Mouse (Mus musculus): ENCODE measurements around the gene Tjp2. TPM values are rescaled to one million over a fixed set of nuclear protein-coding genes. Genes with fewer than 3 reads are reported as not detected.

The Tjp2 gene
- total and polyA plus RNA-seq, 3 experiments: 0.03 to 0.11 TPM; not detected in 1

DNA sequence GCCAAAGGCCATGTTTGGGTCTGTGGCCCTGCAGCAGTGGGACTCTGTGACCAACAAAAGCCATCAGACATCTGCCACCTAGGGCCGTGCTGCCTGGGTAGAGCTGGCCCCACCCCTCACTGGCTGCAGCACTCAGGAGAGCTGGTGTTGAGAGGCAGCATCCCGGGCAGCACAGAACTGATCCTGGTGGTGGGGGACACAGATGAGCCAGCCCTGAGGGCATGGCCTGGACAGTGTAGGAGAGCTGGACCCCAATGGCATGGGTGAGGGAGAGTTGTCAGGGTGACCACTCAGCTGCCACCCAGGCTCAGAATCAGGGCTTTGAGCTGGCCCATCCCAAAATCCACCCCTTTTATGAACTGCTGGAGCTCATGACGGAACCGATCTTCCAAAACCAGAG, 87.4 kb downstream of the Tjp2 start:
- no peaks in the 10 kb centered on the region for H3K36me3 ChIP-seq (replicated peaks)
- TF ChIP-seq GATA1 (IDR thresholded peaks at IDR 0.05; ENCODE audit: borderline replicate concordance, low read length): no peak
- no peak for TF ChIP-seq GATA2 (IDR thresholded peaks at IDR 0.05; ENCODE audit: borderline replicate concordance, low read depth, low read length)
- TF ChIP-seq CTCF (IDR thresholded peaks at IDR 0.05; ENCODE audit: low read depth, low read length): no peak
- no peak for TF ChIP-seq TAL1 (conservative IDR thresholded peaks at IDR 0.05; ENCODE audit: low read depth, low read length)
- TF ChIP-seq POLR2AphosphoS5 (IDR thresholded peaks at IDR 0.05; ENCODE audit: insufficient replicate concordance, low read depth, low read length): no peak
- no peaks in the 10 kb centered on the region for H3K4me1 ChIP-seq (ENCODE audit: insufficient read depth, low read depth, low read length)
- ATAC-seq (ENCODE audit: extremely low read depth, insufficient number of reproducible peaks, low FRiP score, poor library complexity, severe bottlenecking) (no peak), DNase-seq (ENCODE audit: low spot score) (no peak)
- no peaks in the 10 kb centered on the region for H3K9me3 ChIP-seq (replicated peaks)
- peaks cover 7% of the 10 kb centered on the region for H3K27me3 ChIP-seq (ENCODE audit: insufficient read depth, low read length)
- peak overlapping the region; percentile 1; the same call in 1 of the 2 replicates for H3K4me3 ChIP-seq (ENCODE audit: low read depth, low read length)

GRCm38 (mm10) chr19:24134991-24135390, 89.8 kb downstream of the Tjp2 start:
- H3K9me3 ChIP-seq (replicated peaks): no peaks in the 10 kb centered on the region
- TF ChIP-seq GATA1 (IDR thresholded peaks at IDR 0.05; ENCODE audit: borderline replicate concordance, low read length) (no peak), TAL1 (conservative IDR thresholded peaks at IDR 0.05; ENCODE audit: low read depth, low read length) (no peak), GATA2 (IDR thresholded peaks at IDR 0.05; ENCODE audit: borderline replicate concordance, low read depth, low read length) (no peak), POLR2AphosphoS5 (IDR thresholded peaks at IDR 0.05; ENCODE audit: insufficient replicate concordance, low read depth, low read length) (no peak), CTCF (IDR thresholded peaks at IDR 0.05; ENCODE audit: low read depth, low read length) (no peak)
- no peak for DNase-seq (ENCODE audit: low spot score)
- H3K27me3 ChIP-seq (ENCODE audit: insufficient read depth, low read length): peaks cover 4% of the 10 kb centered on the region
- no peaks in the 10 kb centered on the region for H3K4me1 ChIP-seq (ENCODE audit: insufficient read depth, low read depth, low read length)
- no peaks in the 10 kb centered on the region for H3K36me3 ChIP-seq (replicated peaks)
- no peak for ATAC-seq (ENCODE audit: extremely low read depth, insufficient number of reproducible peaks, low FRiP score, poor library complexity, severe bottlenecking)
- H3K4me3 ChIP-seq (ENCODE audit: low read depth, low read length): no peak overlapping the region

- H3K9me3 ChIP-seq (replicated peaks): no peaks in the 10 kb centered on the region
- DNase-seq (ENCODE audit: low spot score): no peak
- TF ChIP-seq GATA2 (IDR thresholded peaks at IDR 0.05; ENCODE audit: borderline replicate concordance, low read depth, low read length) (no peak), GATA1 (IDR thresholded peaks at IDR 0.05; ENCODE audit: borderline replicate concordance, low read length) (no peak), TAL1 (conservative IDR thresholded peaks at IDR 0.05; ENCODE audit: low read depth, low read length) (no peak), CTCF (IDR thresholded peaks at IDR 0.05; ENCODE audit: low read depth, low read length) (no peak), POLR2AphosphoS5 (IDR thresholded peaks at IDR 0.05; ENCODE audit: insufficient replicate concordance, low read depth, low read length) (no peak)
- ATAC-seq (ENCODE audit: extremely low read depth, insufficient number of reproducible peaks, low FRiP score, poor library complexity, severe bottlenecking): no peak
- peaks cover 4% of the 10 kb centered on the region for H3K27me3 ChIP-seq (ENCODE audit: insufficient read depth, low read length)
- H3K36me3 ChIP-seq (replicated peaks): no peaks in the 10 kb centered on the region
- no peak overlapping the region for H3K4me3 ChIP-seq (ENCODE audit: low read depth, low read length)
- no peaks in the 10 kb centered on the region for H3K4me1 ChIP-seq (ENCODE audit: insufficient read depth, low read depth, low read length)
Measured at GRCm38 (mm10) chr19:24134144-24134911, 90.5 kb downstream of the Tjp2 start.

DNA sequence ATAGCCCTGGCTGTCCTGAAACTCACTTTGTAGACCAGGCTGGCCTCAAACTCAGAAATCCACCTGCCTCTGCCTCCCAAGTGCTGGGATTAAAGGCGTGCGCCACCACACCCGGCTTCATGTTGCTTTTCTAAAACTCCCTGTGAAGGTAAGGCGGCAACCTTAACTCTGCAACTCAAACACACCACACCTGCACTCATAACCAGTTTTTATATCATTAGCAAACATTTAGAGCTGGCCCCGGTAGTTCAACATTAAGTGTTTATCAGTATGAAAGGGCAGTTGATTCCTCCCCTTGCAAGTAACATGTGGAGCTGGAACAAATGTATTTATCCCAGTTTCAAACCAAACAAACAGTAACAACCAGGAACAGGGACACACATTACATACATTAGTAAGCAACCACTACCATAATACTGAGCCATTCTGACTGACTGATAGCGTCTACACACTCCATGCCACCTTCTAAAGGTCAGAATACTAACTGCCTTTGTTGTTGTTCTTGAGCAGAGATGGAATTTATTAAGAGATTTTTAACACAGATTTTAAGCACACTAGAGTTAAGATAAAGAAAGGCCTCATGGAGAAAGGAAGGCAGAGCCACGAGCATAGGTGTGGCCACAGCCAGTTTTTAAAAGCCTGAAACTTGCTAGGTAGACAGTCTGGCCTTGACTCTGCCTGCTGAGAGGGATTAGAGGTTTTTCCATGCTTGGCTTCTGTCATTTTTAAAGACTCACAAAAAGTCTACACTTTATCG, 101.1 kb downstream of the Tjp2 start:
- DNase-seq (ENCODE audit: low spot score) (no peak), ATAC-seq (ENCODE audit: extremely low read depth, insufficient number of reproducible peaks, low FRiP score, poor library complexity, severe bottlenecking) (no peak)
- no peaks in the 10 kb centered on the region for H3K36me3 ChIP-seq (replicated peaks)
- no peaks in the 10 kb centered on the region for H3K4me1 ChIP-seq (ENCODE audit: insufficient read depth, low read depth, low read length)
- H3K9me3 ChIP-seq (replicated peaks): no peaks in the 10 kb centered on the region
- TF ChIP-seq GATA1 (IDR thresholded peaks at IDR 0.05; ENCODE audit: borderline replicate concordance, low read length): no peak
- TF ChIP-seq POLR2AphosphoS5 (IDR thresholded peaks at IDR 0.05; ENCODE audit: insufficient replicate concordance, low read depth, low read length): no peak
- no peak for TF ChIP-seq GATA2 (IDR thresholded peaks at IDR 0.05; ENCODE audit: borderline replicate concordance, low read depth, low read length)
- TF ChIP-seq TAL1 (conservative IDR thresholded peaks at IDR 0.05; ENCODE audit: low read depth, low read length): no peak
- no peak for TF ChIP-seq CTCF (IDR thresholded peaks at IDR 0.05; ENCODE audit: low read depth, low read length)
- H3K27me3 ChIP-seq (ENCODE audit: insufficient read depth, low read length): peaks cover 4% of the 10 kb centered on the region; the same call in 1 of the 2 replicates
- H3K4me3 ChIP-seq (ENCODE audit: low read depth, low read length): no peak overlapping the region

DNA sequence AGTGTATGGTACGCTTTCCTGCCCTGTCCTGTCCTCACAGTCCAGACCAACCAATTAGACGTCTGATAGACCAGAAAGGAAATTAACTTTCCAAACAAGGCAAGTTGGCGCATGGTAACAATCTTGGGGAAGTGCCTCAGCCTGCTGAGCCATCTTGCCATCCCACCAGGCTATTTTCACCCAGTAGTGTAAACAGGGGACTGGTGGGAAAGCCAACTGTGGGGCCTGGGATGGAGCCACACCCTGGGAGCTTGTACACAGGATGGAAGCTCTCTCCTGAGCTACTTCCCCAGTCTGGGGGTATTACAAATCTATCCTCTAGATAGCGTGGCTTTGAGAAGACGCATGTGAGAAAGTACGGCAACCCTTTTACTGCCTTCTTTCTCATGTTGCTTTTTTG, 101.7 kb downstream of the Tjp2 start:
- Histone ChIP-seq H3K9me3 (replicated peaks) (no peaks in the 10 kb centered on the region), H3K4me3 (ENCODE audit: low read depth, low read length) (no peak overlapping the region), H3K27me3 (ENCODE audit: insufficient read depth, low read length) (peaks cover 4% of the 10 kb centered on the region; the same call in 1 of the 2 replicates), H3K4me1 (ENCODE audit: insufficient read depth, low read depth, low read length) (no peaks in the 10 kb centered on the region), H3K36me3 (replicated peaks) (no peaks in the 10 kb centered on the region)
- ATAC-seq (ENCODE audit: extremely low read depth, insufficient number of reproducible peaks, low FRiP score, poor library complexity, severe bottlenecking) (no peak), DNase-seq (ENCODE audit: low spot score) (no peak)
- no peak for TF ChIP-seq TAL1 (conservative IDR thresholded peaks at IDR 0.05; ENCODE audit: low read depth, low read length)
- no peak for TF ChIP-seq CTCF (IDR thresholded peaks at IDR 0.05; ENCODE audit: low read depth, low read length)
- no peak for TF ChIP-seq GATA1 (IDR thresholded peaks at IDR 0.05; ENCODE audit: borderline replicate concordance, low read length)
- no peak for TF ChIP-seq GATA2 (IDR thresholded peaks at IDR 0.05; ENCODE audit: borderline replicate concordance, low read depth, low read length)
- no peak for TF ChIP-seq POLR2AphosphoS5 (IDR thresholded peaks at IDR 0.05; ENCODE audit: insufficient replicate concordance, low read depth, low read length)

DNA sequence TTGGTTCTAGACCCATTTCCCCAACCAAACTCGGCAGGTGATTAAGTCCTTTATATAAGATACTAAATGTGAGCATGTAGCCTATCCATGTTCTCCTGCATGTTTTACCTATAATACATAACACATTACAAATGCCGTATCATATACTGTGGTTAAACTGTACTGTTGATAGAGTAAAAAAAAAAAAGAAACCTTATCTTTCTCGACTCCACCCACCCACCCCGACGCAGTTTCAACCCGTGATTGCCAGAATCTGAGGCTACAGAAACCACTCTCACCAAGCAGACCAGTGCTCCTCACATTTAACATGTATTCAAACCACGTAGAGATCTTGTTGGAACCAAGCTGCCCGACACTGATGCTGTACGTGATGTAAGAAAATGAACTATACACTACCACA, 102.2 kb downstream of the Tjp2 start:
- Histone ChIP-seq H3K4me1 (ENCODE audit: insufficient read depth, low read depth, low read length) (no peaks in the 10 kb centered on the region), H3K9me3 (replicated peaks) (no peaks in the 10 kb centered on the region), H3K36me3 (replicated peaks) (no peaks in the 10 kb centered on the region), H3K4me3 (ENCODE audit: low read depth, low read length) (no peak overlapping the region), H3K27me3 (ENCODE audit: insufficient read depth, low read length) (peaks cover 4% of the 10 kb centered on the region; the same call in 1 of the 2 replicates)
- TF ChIP-seq GATA1 (IDR thresholded peaks at IDR 0.05; ENCODE audit: borderline replicate concordance, low read length): no peak
- DNase-seq (ENCODE audit: low spot score) (no peak), ATAC-seq (ENCODE audit: extremely low read depth, insufficient number of reproducible peaks, low FRiP score, poor library complexity, severe bottlenecking) (no peak)

All from G1E (cell line).